30 mouse cellular contexts compared by ENCODE assay signal in genomic region chrX:35891534-35892125, GRCm38 (mm10). TPM values are rescaled to one million over a fixed set of nuclear protein-coding genes. Genes with fewer than 3 reads are reported as not detected.
DNase-seq lines count a peak whose midpoint lies in the region; ATAC-seq and TF ChIP-seq lines count a peak whose summit lies in the region.
"Had no signal": no experiment of that assay in that cellular context is flagged by ENCODE, and none has a peak within 500 bp of the region (broad histone marks: within the 10 kb centered on the region; RNA-seq: fewer than 3 reads in every experiment).

No protein-coding gene starts in this region.

- 37% methylated on average over 5 of the region's 5 CpGs for WGBS in limb, embryonic 13.5 days
- WGBS in limb, embryonic 10.5 days = 75% methylated on average over 5 of the region's 5 CpGs
- 36% methylated on average over 5 of the region's 5 CpGs for WGBS in limb, embryonic 14.5 days
- WGBS in liver, embryonic 12.5 days (ENCODE audit: insufficient replicate concordance) = 50% methylated on average over 5 of the region's 5 CpGs

- no peak overlapping the region for H3K27ac ChIP-seq in limb, embryonic 13.5 days
- no peak overlapping the region for H3K27ac ChIP-seq in limb, embryonic 10.5 days
- H3K27ac ChIP-seq in limb, embryonic 14.5 days (replicated peaks; ENCODE audit: low read depth, low read length) = no peak overlapping the region
- no peak overlapping the region for H3K27ac ChIP-seq in liver, embryonic 12.5 days
- H3K27ac ChIP-seq: embryonic facial prominence, embryonic 15.5 days; forebrain, embryonic 12.5 days; heart, embryonic 13.5 days; hindbrain, embryonic 14.5 days; kidney, embryonic 15.5 days; left cerebral cortex, adult 2 months; liver, embryonic 15.5 days; midbrain, embryonic 10.5 days; midbrain, embryonic 15.5 days; neural tube, embryonic 13.5 days had no signal

- H3K9me3 ChIP-seq in limb, embryonic 13.5 days = no peaks in the 10 kb centered on the region
- no peaks in the 10 kb centered on the region for H3K9me3 ChIP-seq in limb, embryonic 10.5 days (replicated peaks)
- H3K9me3 ChIP-seq in limb, embryonic 14.5 days (ENCODE audit: control insufficient read depth, low read length) = no peaks in the 10 kb centered on the region
- no peaks in the 10 kb centered on the region for H3K9me3 ChIP-seq in liver, embryonic 12.5 days (replicated peaks)
- H3K9me3 ChIP-seq: embryonic facial prominence, embryonic 15.5 days; forebrain, embryonic 12.5 days; G1E; heart, embryonic 13.5 days; kidney, embryonic 15.5 days; liver, embryonic 15.5 days; midbrain, embryonic 15.5 days; neural tube, embryonic 13.5 days had no signal

- H3K4me1 ChIP-seq in limb, embryonic 13.5 days = peaks cover 8% of the 10 kb centered on the region; the same call in 1 of the 2 replicates
- no peaks in the 10 kb centered on the region for H3K4me1 ChIP-seq in limb, embryonic 10.5 days
- no peaks in the 10 kb centered on the region for H3K4me1 ChIP-seq in limb, embryonic 14.5 days (ENCODE audit: control insufficient read depth, insufficient read depth, low read length)
- no peaks in the 10 kb centered on the region for H3K4me1 ChIP-seq in liver, embryonic 12.5 days
- H3K4me1 ChIP-seq: embryonic facial prominence, embryonic 15.5 days; heart, embryonic 13.5 days; kidney, embryonic 15.5 days; liver, embryonic 15.5 days; midbrain, embryonic 15.5 days had no signal

- no peak for TF ChIP-seq POLR2A in limb, embryonic 14.5 days (IDR thresholded peaks at IDR 0.05; ENCODE audit: borderline replicate concordance, extremely low read depth, insufficient read depth, insufficient read length)

- H3K4me3 ChIP-seq in limb, embryonic 13.5 days = no peak overlapping the region
- no peak overlapping the region for H3K4me3 ChIP-seq in limb, embryonic 10.5 days
- no peak overlapping the region for H3K4me3 ChIP-seq in limb, embryonic 14.5 days (replicated peaks; ENCODE audit: low read length)
- H3K4me3 ChIP-seq in liver, embryonic 12.5 days = no peak overlapping the region
- H3K4me3 ChIP-seq: embryonic facial prominence, embryonic 15.5 days; forebrain, embryonic 12.5 days; heart, embryonic 13.5 days; kidney, embryonic 15.5 days; left cerebral cortex, adult 2 months; liver, embryonic 15.5 days; midbrain, embryonic 10.5 days; midbrain, embryonic 15.5 days; neural tube, embryonic 13.5 days had no signal

- no peaks in the 10 kb centered on the region for H3K36me3 ChIP-seq in limb, embryonic 13.5 days
- H3K36me3 ChIP-seq in limb, embryonic 10.5 days = no peaks in the 10 kb centered on the region
- no peaks in the 10 kb centered on the region for H3K36me3 ChIP-seq in limb, embryonic 14.5 days (ENCODE audit: control insufficient read depth, insufficient read depth, low read length)
- no peaks in the 10 kb centered on the region for H3K36me3 ChIP-seq in liver, embryonic 12.5 days
- H3K36me3 ChIP-seq: embryonic facial prominence, embryonic 15.5 days; forebrain, embryonic 12.5 days; G1E; heart, embryonic 13.5 days; kidney, embryonic 15.5 days; liver, embryonic 15.5 days; midbrain, embryonic 10.5 days; midbrain, embryonic 15.5 days; neural tube, embryonic 13.5 days had no signal

- H3K9ac ChIP-seq in limb, embryonic 13.5 days = no peak overlapping the region
- H3K9ac ChIP-seq in limb, embryonic 14.5 days (ENCODE audit: low read depth, low read length, severe bottlenecking) = no peak overlapping the region
- H3K9ac ChIP-seq in liver, embryonic 12.5 days = no peak overlapping the region
- H3K9ac ChIP-seq: embryonic facial prominence, embryonic 15.5 days; forebrain, embryonic 12.5 days; forebrain, postnatal 0 days; heart, embryonic 13.5 days; hindbrain, embryonic 14.5 days; kidney, embryonic 15.5 days; liver, embryonic 15.5 days; lung, embryonic 14.5 days; midbrain, embryonic 15.5 days; neural tube, embryonic 13.5 days had no signal

- H3K4me2 ChIP-seq in limb, embryonic 13.5 days (replicated peaks) = peak overlapping the region; percentile 30
- H3K4me2 ChIP-seq in limb, embryonic 14.5 days (replicated peaks; ENCODE audit: low read depth, low read length, severe bottlenecking) = no peak overlapping the region; the same call in 1 of the 2 replicates
- no peak overlapping the region for H3K4me2 ChIP-seq in liver, embryonic 12.5 days
- H3K4me2 ChIP-seq: embryonic facial prominence, embryonic 15.5 days; forebrain, embryonic 12.5 days; heart, embryonic 13.5 days; hindbrain, embryonic 14.5 days; kidney, embryonic 15.5 days; liver, embryonic 15.5 days; lung, embryonic 14.5 days; midbrain, embryonic 15.5 days had no signal

- no peaks in the 10 kb centered on the region for H3K27me3 ChIP-seq in limb, embryonic 13.5 days
- 0 out of 2 replicates have a peak, but pooled peaks cover 9% of the 10 kb centered on the region for H3K27me3 ChIP-seq in limb, embryonic 10.5 days (ENCODE audit: low read depth, poor library complexity, severe bottlenecking)
- no peaks in the 10 kb centered on the region for H3K27me3 ChIP-seq in limb, embryonic 14.5 days (ENCODE audit: control insufficient read depth, insufficient read depth, low read length)
- H3K27me3 ChIP-seq in liver, embryonic 12.5 days (replicated peaks) = peaks cover 28% of the 10 kb centered on the region
- H3K27me3 ChIP-seq: embryonic facial prominence, embryonic 15.5 days; forebrain, embryonic 12.5 days; heart, embryonic 13.5 days; kidney, embryonic 15.5 days; midbrain, embryonic 15.5 days; neural tube, embryonic 13.5 days had no signal

- ATAC-seq in limb, embryonic 13.5 days (ENCODE audit: low FRiP score, low read depth) = 0 out of 2 replicates have a peak, but pooled peaks have one; percentile 19
- ATAC-seq in CD4-positive, CD25-positive, alpha-beta regulatory T cell, adult 4 months = peak; percentile 48
- peak; percentile 24; the same call in 1 of the 2 replicates for ATAC-seq in limb, embryonic 14.5 days (ENCODE audit: low FRiP score, low read depth)
- no peak for ATAC-seq in liver, embryonic 12.5 days
- ATAC-seq in cerebellum, adult (ENCODE audit: insufficient number of reproducible peaks, low FRiP score, low TSS enrichment) = no peak
- ATAC-seq: forebrain, postnatal 0 days; midbrain, embryonic 15.5 days had no signal

- DNase-seq in limb, embryonic 10.5 days (ENCODE audit: low spot score) = no peak
- no peak for DNase-seq in limb, embryonic 14.5 days (ENCODE audit: low spot score)
- no peak for DNase-seq in cerebellum, postnatal 10 days
- DNase-seq: adrenal gland, postnatal 10 days; cerebellum, adult 11 months; cerebellum, adult 9-10 months; forebrain, postnatal 0 days; gastrocnemius, postnatal 10 days; heart, postnatal 10 days; kidney, adult 18-20 months; kidney, postnatal 25 days; liver; lung, embryonic 14.5 days; lung, postnatal 14 days; right cerebral cortex, postnatal 14 days had no signal

RNA-seq across cellular contexts. Expression of gene Dock11, which starts 3.0 kb away (rescaled TPM):
- 13.5 and 15.9 TPM in 2 replicates for polyA plus RNA-seq in limb, embryonic 13.5 days (2015; fragmentation: Nextera tagmentation; extraction: Ambion mirVana)
- polyA plus RNA-seq in limb, embryonic 10.5 days (2016; fragmentation: Nextera tagmentation; extraction: Ambion mirVana) = 15.2 and 15.5 TPM in 2 replicates
- 10 to 100 TPM; 36.6 to 47.9 TPM for polyA plus RNA-seq in CD4-positive, CD25-positive, alpha-beta regulatory T cell, adult 4 months (2017; shearing (Covaris generic))
- polyA plus RNA-seq in limb, embryonic 14.5 days (2012; rRNA removed) = 13.5 and 17.9 TPM in 2 replicates
- 24.4 and 24.5 TPM in 2 replicates for polyA plus RNA-seq in limb, embryonic 14.5 days (2014; fragmentation: Nextera tagmentation; extraction: Ambion mirVana)
- polyA plus RNA-seq in liver, embryonic 12.5 days (2016; fragmentation: Nextera tagmentation; extraction: Ambion mirVana) = 5.2 and 5.7 TPM in 2 replicates
- polyA plus RNA-seq: G1E had no signal

Comparison
In these comparisons a context has a peak if more than half of its experiments do, and no peak if none do; other contexts are left out.
1. ATAC-seq: peak in limb, embryonic 13.5 days (single experiment), CD4-positive, CD25-positive, alpha-beta regulatory T cell, adult 4 months (single experiment) and limb, embryonic 14.5 days (single experiment); none in liver, embryonic 12.5 days (single experiment) and cerebellum, adult (single experiment).